Mouse (Mus musculus) forebrain, embryonic 15.5 days (tissue): ENCODE data around the gene Szrd1. TPM values are rescaled to one million over a fixed set of nuclear protein-coding genes. Genes with fewer than 3 reads are reported as not detected.
A peak's percentile ranks its signal among the peaks of the same experiment; 100 is the strongest.

Experiments
- ATAC-seq: fragments of 200-750 bp; cut with Nextera tagmentation; replicated peaks from 2 replicates; pipeline ENCODE4 v1.8.0; 2017; ENCODE audit warnings: mild to moderate bottlenecking, moderate TSS enrichment, moderate library complexity
- H3K27ac ChIP-seq: fragments of 300-500 bp; sonication (generic); replicated peaks from 2 replicates; pipeline ENCODE4 v1.5.1; 2015; ENCODE audit warnings: mild to moderate bottlenecking, inconsistent platforms
- H3K27me3 ChIP-seq: fragments of 300-500 bp; sonication (generic); 2 replicates; pipeline ENCODE4 v1.6.1; 2015; ENCODE audit warnings: inconsistent platforms
- H3K36me3 ChIP-seq: fragments of 300-500 bp; sonication (generic); 2 replicates; pipeline ENCODE4 v1.6.1; 2015; ENCODE audit warnings: mild to moderate bottlenecking, inconsistent platforms
- H3K4me1 ChIP-seq: fragments of 300-500 bp; sonication (generic); 2 replicates; pipeline ENCODE4 v1.6.1; 2015; ENCODE audit warnings: inconsistent platforms
- H3K4me2 ChIP-seq: fragments of 300-500 bp; sonication (generic); replicated peaks from 2 replicates; pipeline ENCODE4 v1.6.1; 2015; ENCODE audit warnings: mild to moderate bottlenecking, inconsistent platforms
- H3K4me3 ChIP-seq: fragments of 300-500 bp; sonication (generic); 2 replicates; pipeline ENCODE4 v1.5.1; 2015; ENCODE audit warnings: mild to moderate bottlenecking, inconsistent platforms
- H3K9ac ChIP-seq: fragments of 300-500 bp; sonication (generic); replicated peaks from 2 replicates; pipeline ENCODE4 v1.6.1; 2015; ENCODE audit warnings: mild to moderate bottlenecking, inconsistent platforms
- H3K9me3 ChIP-seq: fragments of 300-500 bp; sonication (generic); 2 replicates; pipeline ENCODE4 v1.6.1; 2016; ENCODE audit warnings: inconsistent platforms
- WGBS: fragments of 180-500 bp; shearing (Covaris S2); methylation state at CpG from one replicate; pipeline ENCODE4 v1.1.7; 2015; ENCODE audit warnings: mixed read lengths; 5-methylcytosine and 5-hydroxymethylcytosine counted together
- polyA plus RNA-seq: library from polyadenylated mRNA; unstranded; fragments of >200 nt; fragmentation: Nextera tagmentation; extraction: Ambion mirVana; gene quantifications from 2 replicates; pipeline ENCODE4 v1.2.1, GENCODE M21; 2015

Szrd1 gene
- polyA plus RNA-seq, 1 experiment from 2014 or later = 30.9 TPM

DNA sequence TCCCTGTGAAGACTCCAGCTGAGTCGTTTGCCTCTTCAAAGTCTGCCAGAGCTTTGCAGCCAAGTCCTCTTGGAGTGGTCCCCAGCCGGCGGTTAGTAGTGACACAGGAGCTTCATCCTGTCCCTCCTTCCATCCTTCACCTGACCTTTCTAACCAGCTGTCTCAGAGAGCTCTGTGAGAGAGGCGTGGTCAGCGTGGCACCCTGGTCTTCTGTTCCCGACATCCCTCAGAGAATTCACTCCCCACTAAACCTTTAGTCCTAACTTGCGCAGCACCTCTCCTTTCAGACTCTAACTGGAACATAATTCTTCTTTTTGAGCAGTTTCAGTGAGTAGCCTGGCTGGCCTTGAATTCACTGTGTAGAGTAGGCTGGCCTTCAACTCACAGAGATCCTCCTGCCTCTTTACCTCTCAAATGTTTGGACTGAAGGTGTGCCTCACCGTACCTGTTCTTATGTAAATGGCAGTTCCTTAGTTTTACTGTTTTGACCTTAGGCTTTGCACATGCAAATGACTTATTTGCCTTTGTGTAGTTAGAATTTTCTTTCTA, 26.2 kb upstream of the Szrd1 start:
- WGBS = 87% methylated on average over 8 of the region's 8 CpGs

DNA sequence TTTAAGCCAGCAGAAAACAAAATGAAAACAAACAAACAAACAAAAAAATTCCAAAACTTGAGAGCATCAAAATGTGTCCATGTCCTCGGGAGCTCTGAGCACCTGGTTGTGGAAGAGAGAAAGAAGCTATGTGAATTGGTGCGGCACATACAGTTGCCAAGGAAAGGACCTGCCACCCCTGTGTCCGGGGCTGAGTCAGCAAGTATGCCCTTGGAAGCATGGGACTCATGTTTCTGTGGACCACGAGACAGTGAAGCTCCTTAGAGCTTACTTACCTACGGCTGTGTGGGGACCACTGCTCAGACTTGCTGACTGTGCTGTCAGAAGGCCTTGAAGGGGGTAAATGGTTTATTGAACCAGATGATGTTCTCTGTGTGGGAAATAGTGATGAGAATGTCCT, 24.2 kb upstream of the Szrd1 start:
- no peak overlapping the region for H3K27ac ChIP-seq
- 98% methylated on average over 5 of the region's 5 CpGs for WGBS
- ATAC-seq = no peak
- H3K4me3 ChIP-seq = no peak overlapping the region
- H3K9me3 ChIP-seq = no peaks in the 10 kb centered on the region
- no peak overlapping the region for H3K4me2 ChIP-seq
- H3K36me3 ChIP-seq = peaks cover 5% of the 10 kb centered on the region; the same call in 1 of the 2 replicates
- H3K9ac ChIP-seq = no peak overlapping the region
- H3K27me3 ChIP-seq = no peaks in the 10 kb centered on the region
- no peaks in the 10 kb centered on the region for H3K4me1 ChIP-seq

More for the DNA sequence above, 26.2 kb upstream of the Szrd1 start:
- H3K27me3 ChIP-seq = no peaks in the 10 kb centered on the region
- ATAC-seq = no peak
- H3K9me3 ChIP-seq = no peaks in the 10 kb centered on the region
- no peak overlapping the region for H3K4me3 ChIP-seq
- no peak overlapping the region for H3K4me2 ChIP-seq
- H3K36me3 ChIP-seq = peaks cover 16% of the 10 kb centered on the region
- H3K4me1 ChIP-seq = no peaks in the 10 kb centered on the region
- no peak overlapping the region for H3K9ac ChIP-seq
- H3K27ac ChIP-seq = no peak overlapping the region

DNA sequence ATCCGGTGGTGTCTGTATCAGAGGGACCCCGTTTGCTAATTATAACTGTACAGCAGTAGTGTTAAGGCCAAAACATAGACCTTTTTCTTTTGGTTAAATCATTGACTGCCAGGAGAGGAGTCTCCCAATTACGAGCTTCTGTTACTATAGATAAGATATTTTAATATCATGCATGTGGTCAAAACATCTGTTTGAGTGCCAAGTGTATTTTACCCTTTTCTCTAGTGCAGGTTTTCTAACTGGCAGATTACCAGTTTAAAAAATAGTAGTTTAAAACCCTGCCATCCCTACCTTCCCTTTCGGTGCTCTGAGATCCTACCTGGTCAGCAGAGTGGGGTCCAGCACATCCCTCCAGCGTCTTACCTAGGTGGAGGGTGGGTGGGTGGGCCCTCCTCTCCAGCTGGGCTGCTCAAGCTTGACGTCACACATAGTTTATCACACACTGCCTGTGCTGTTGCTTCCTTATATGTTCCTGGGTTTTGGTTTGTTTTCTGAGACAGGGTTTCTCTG, 22.2 kb upstream of the Szrd1 start:
- ATAC-seq = no peak
- no peak overlapping the region for H3K4me2 ChIP-seq
- no peaks in the 10 kb centered on the region for H3K27me3 ChIP-seq
- H3K36me3 ChIP-seq = no peaks in the 10 kb centered on the region
- no peaks in the 10 kb centered on the region for H3K9me3 ChIP-seq
- no peak overlapping the region for H3K9ac ChIP-seq
- H3K4me3 ChIP-seq = no peak overlapping the region
- 89% methylated on average over 6 of the region's 6 CpGs for WGBS
- H3K27ac ChIP-seq = no peak overlapping the region
- H3K4me1 ChIP-seq = no peaks in the 10 kb centered on the region

DNA sequence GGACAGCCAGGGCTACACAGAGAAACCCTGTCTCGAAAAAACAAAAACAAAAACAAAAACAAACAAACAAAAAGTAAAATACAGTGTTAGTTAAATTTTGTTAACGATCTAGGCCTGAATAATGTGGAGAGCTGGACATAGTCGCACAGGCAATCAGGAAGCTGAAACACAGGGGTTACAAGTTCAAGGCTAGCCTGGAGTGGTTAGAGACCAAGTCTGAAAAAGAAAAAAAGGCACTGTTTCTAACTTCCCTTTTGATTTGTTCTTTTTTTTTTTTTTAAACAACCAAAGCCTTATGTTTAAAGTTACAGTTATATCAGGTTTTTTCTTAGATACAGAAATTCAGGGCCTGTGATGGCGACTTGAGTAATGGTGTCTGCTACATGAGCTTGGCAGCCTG, 20.6 kb upstream of the Szrd1 start:
- Histone ChIP-seq H3K27me3 (no peaks in the 10 kb centered on the region), H3K4me1 (no peaks in the 10 kb centered on the region), H3K36me3 (no peaks in the 10 kb centered on the region), H3K4me3 (no peak overlapping the region), H3K27ac (no peak overlapping the region), H3K9me3 (no peaks in the 10 kb centered on the region), H3K9ac (no peak overlapping the region), H3K4me2 (no peak overlapping the region)
- no peak for ATAC-seq
- WGBS = 87% methylated on average over 4 of the region's 4 CpGs

DNA sequence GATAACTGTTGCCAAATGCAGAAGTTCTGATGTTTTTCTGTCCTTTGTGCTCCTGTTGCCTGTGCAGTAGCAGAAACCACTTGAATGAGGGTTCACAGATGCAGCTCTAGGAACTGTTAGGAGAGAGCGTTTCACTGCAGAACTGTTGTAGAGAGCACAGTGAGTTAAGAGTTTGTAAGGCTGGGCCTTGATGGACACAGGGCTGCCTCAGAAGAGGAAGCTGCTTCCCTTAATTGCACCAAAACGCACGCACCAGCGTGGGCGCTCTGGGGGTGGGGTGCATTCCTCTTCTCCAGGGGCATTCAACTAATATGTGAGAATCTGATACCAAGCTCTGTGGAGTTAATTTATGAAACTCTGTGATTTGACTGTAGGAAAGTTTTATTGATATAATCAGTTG, 20.1 kb upstream of the Szrd1 start:
- Histone ChIP-seq H3K27me3 (no peaks in the 10 kb centered on the region), H3K4me2 (no peak overlapping the region), H3K27ac (peak overlapping the region; percentile 8; the same call in 1 of the 2 replicates), H3K4me1 (no peaks in the 10 kb centered on the region), H3K9me3 (no peaks in the 10 kb centered on the region), H3K9ac (no peak overlapping the region), H3K36me3 (no peaks in the 10 kb centered on the region), H3K4me3 (no peak overlapping the region)
- 73% methylated on average over 5 of the region's 5 CpGs for WGBS
- ATAC-seq = no peak

DNA sequence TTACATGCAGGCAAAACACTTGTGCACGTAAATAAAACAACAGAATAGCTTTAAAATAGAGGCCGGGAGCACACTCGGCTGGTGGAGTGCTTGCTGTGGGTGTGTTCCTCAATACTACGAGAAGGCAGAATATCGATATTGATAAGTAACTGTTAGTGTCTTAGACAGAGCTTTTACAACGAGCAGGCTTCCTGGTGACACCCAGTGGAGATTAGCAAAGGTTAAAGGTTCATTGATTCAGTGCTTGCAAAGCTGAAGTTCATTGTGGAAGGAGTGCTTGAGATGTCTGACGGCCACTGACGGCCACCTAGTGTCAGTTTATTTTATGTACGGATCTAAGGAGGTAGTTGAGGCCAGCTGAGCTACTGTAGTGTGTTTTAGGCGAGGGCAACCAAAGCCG, 19.5 kb upstream of the Szrd1 start:
- Histone ChIP-seq H3K9ac (no peak overlapping the region), H3K4me1 (0 out of 2 replicates have a peak, but pooled peaks cover 3% of the 10 kb centered on the region), H3K9me3 (no peaks in the 10 kb centered on the region), H3K36me3 (no peaks in the 10 kb centered on the region), H3K27ac (no peak overlapping the region), H3K4me3 (no peak overlapping the region), H3K27me3 (no peaks in the 10 kb centered on the region), H3K4me2 (no peak overlapping the region)
- 58% methylated on average over 11 of the region's 11 CpGs for WGBS
- ATAC-seq = no peak

DNA sequence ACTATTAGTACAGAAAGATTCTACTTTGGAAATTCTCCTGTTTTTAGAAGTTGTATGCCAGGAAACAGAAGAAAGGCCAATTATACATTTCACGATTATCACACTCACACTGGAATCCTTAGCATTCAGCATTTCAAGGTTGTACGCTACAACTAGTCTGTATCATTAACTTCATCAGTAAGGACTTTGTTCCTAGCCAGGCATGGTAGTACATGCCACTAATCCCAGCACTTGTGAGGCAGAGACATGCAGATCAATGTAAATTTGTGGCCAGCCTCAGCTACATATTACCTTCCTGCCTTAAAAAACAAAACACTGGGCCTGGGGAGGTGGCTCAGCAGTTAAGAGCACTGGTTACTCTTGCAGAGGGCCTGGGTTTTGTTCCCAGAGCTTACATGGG, 19.0 kb upstream of the Szrd1 start:
- H3K27me3 ChIP-seq = no peaks in the 10 kb centered on the region
- H3K27ac ChIP-seq = no peak overlapping the region
- no peak for ATAC-seq
- H3K9me3 ChIP-seq = no peaks in the 10 kb centered on the region
- 87% methylated on average over 2 of the region's 2 CpGs for whole genome bisulfite sequencing
- no peak overlapping the region for H3K4me2 ChIP-seq
- no peak overlapping the region for H3K4me3 ChIP-seq
- 0 out of 2 replicates have a peak, but pooled peaks cover 3% of the 10 kb centered on the region for H3K4me1 ChIP-seq
- no peaks in the 10 kb centered on the region for H3K36me3 ChIP-seq
- H3K9ac ChIP-seq = no peak overlapping the region

DNA sequence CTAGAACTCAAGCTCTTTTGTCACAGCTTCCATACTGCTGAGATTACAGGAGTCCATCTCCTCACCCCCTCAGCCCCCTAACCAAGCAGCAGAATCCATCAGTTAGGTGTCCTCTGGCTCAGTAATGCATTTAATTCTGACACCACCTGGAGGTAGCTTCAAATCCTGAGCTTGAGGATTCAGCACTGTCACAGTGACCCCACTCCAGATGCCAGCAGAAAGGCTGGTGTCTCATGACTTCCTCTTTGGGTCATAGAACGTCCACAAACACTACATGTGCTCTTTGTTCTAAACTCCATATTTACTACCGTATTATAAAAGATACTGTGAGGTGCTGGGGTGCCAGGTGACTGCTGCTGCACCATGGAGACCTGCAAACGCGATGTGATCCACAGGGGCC, 17.9 kb upstream of the Szrd1 start:
- Histone ChIP-seq H3K36me3 (no peaks in the 10 kb centered on the region), H3K9ac (no peak overlapping the region), H3K27ac (no peak overlapping the region), H3K27me3 (no peaks in the 10 kb centered on the region), H3K9me3 (no peaks in the 10 kb centered on the region), H3K4me3 (no peak overlapping the region), H3K4me1 (0 out of 2 replicates have a peak, but pooled peaks cover 3% of the 10 kb centered on the region), H3K4me2 (no peak overlapping the region)
- 88% methylated on average over 4 of the region's 4 CpGs for WGBS
- ATAC-seq = no peak

DNA sequence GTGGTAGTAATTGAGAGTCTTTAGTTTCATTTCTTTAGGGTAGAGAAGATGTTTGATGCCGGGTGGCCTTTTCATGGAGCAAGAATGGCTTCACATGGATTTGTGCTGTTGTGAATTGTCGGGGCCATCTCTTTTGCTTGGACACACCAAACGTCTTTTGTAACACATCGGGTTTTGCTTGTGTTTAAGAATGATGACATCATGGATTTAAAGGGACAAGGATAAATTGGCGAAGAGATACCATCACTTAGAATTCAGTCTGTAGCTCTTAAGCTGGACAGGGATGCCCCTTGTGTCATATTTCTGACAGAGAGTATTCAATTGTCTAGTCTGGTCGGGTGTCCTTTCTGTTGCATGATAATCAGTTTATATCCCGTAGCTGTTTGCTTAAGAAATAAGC, 9.5 kb upstream of the Szrd1 start:
- H3K4me2 ChIP-seq = peak overlapping the region; percentile 62
- H3K27me3 ChIP-seq = no peaks in the 10 kb centered on the region
- H3K27ac ChIP-seq = no peak overlapping the region
- no peaks in the 10 kb centered on the region for H3K36me3 ChIP-seq
- no peaks in the 10 kb centered on the region for H3K9me3 ChIP-seq
- 17% methylated on average over 7 of the region's 7 CpGs for WGBS
- H3K4me1 ChIP-seq = peaks cover 28% of the 10 kb centered on the region
- peak overlapping the region; percentile 99 for H3K9ac ChIP-seq
- H3K4me3 ChIP-seq = peak overlapping the region; percentile 98
- no peak for ATAC-seq

DNA sequence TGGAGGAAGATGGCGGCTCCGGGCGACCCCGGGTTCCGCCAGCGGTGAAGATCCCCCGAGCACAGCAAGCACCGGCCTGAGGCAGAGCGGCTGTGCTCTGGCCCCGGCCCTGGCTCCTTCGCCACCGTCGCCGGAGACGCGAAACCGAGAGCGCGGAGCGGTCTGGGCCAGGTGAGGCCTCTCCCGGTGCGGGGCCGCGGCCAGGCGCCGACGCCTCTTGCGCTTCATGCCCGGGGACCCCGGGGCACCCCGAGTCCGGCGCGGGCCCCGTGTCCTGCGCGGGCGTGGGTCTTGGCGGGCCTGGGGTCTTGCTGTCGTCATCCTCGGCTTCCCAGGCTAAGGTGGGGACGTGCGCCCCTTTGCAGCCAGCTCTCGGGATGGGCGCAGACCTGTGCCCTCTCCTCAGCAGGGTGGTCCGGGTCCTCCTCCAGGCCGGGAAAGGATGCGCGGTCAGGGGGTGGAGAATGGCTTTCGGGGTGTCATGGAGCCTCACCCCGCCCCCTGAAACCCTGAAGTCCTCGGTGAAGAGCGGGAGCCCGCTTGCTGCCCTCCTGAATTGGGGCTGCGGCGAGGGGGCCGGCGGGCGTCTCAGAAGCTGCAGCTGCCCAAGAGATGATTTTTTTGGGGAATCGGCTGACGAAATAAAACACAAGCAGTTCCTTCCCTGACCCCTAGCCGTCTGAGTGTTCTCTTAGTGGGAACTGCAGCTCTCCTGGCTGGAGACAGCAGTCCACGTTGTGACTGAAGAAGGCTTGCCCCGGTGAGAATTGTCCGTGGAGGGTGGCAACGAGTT, 8.6 kb upstream of the Szrd1 start:
- Histone ChIP-seq H3K4me1 (peaks cover 27% of the 10 kb centered on the region), H3K9me3 (no peaks in the 10 kb centered on the region), H3K4me2 (peak overlapping the region; percentile 62), H3K9ac (peak overlapping the region; percentile 99), H3K36me3 (no peaks in the 10 kb centered on the region), H3K4me3 (peak overlapping the region; percentile 98), H3K27me3 (0 out of 2 replicates have a peak, but pooled peaks cover 3% of the 10 kb centered on the region), H3K27ac (peak overlapping the region; percentile 91)
- peak; percentile 84 for ATAC-seq
- WGBS = 1% methylated on average over 65 of the region's 66 CpGs

DNA sequence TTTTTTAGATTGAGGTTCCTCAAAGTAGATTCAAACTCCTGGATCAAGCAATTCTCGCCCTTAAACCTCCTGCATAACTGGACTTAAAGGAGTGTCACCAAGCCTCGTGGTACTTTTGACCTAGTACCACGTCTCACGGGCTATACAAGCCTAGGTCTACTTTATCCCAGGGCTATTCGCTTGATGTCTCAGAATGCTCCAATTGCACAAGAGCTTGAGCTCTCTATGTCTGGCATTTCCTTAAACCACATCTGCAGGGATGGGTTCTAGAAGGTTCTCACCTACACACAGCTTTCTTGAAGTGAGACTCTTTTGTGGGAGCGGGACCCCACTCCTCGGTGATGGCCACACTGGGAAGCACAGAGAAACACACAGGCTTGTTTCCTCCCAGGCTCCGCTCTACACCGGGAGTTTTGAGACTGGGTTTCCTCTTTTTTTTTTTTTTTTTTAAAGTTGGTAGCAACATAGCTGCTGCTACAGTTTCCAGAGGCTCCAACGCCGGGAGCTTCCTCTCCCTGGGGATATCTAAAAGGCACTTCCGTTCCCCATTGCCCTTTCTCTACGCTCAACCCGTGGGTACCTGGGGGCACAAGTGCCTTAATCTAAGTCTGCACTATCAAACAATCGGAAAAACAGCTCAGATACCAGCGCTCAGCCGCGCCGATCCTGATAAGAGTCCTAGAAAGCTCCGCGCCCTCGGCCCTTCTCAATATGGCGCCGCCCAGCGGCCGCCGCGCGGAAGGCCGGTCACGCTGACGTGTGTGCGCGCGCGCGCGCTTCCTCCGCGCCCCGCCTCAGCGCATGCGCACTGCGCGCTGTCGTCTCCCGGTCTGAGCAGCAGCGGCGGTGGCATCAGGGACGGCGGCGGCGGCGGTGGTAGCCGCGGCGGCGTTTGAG, 7.8 kb upstream of the Szrd1 start, which contains the start of gene Fbxo42:
Gene Fbxo42 (plus strand): TSS at position 802 of the 897 bp plus-strand sequence.
- peak within 1 kb of the TSS; percentile 99 for H3K9ac ChIP-seq
- H3K27ac ChIP-seq = peak within 1 kb of the TSS; percentile 91
- no peaks in the 10 kb centered on the region for H3K9me3 ChIP-seq
- H3K4me2 ChIP-seq = peak within 1 kb of the TSS; percentile 62
- peak within 1 kb of the TSS; percentile 98 for H3K4me3 ChIP-seq
- H3K4me1 ChIP-seq = peaks cover 29% of the 10 kb centered on the region
- ATAC-seq = peak; percentile 79
- H3K36me3 ChIP-seq = no peaks in the 10 kb centered on the region
- 9% methylated on average over 58 of the region's 58 CpGs for WGBS
- H3K27me3 ChIP-seq = 0 out of 2 replicates have a peak, but pooled peaks cover 3% of the 10 kb centered on the region
